Mouse (Mus musculus): ENCODE results near the gene Tldc1.

The Tldc1 gene

GRCm38 (mm10) chr8:119776668-119777245 is 1.5 kb downstream of the Tldc1 start:
- DNase-seq (ENCODE audit: low spot score in 2 of 2), result no peak

GRCm38 (mm10) chr8:119765761-119766444 is 12.3 kb downstream of the Tldc1 start:
- no peak for DNase-seq (ENCODE audit: low spot score in 2 of 2)

GRCm38 (mm10) chr8:119765311-119765710 is 12.9 kb downstream of the Tldc1 start:
- DNase-seq (ENCODE audit: low spot score in 2 of 2), result no peak

- no peak for DNase-seq (ENCODE audit: low spot score in 2 of 2)
Observed at GRCm38 (mm10) chr8:119762226-119763220, 15.7 kb downstream of the Tldc1 start.

- no peak for DNase-seq (ENCODE audit: low spot score in 2 of 2)
Observed at GRCm38 (mm10) chr8:119761692-119762091, 16.5 kb downstream of the Tldc1 start.

GRCm38 (mm10) chr8:119756538-119756937 is 21.7 kb downstream of the Tldc1 start:
- DNase-seq (ENCODE audit: low spot score in 2 of 2), result no peak

GRCm38 (mm10) chr8:119756147-119756461 is 22.1 kb downstream of the Tldc1 start:
- no peak for DNase-seq (ENCODE audit: low spot score in 2 of 2)

GRCm38 (mm10) chr8:119755238-119756146 is 22.7 kb downstream of the Tldc1 start:
- no peak for DNase-seq (ENCODE audit: low spot score in 2 of 2)

- DNase-seq (ENCODE audit: low spot score in 2 of 2), result no peak
Observed at GRCm38 (mm10) chr8:119744604-119745003, 33.6 kb downstream of the Tldc1 start.

- DNase-seq (ENCODE audit: low spot score in 2 of 2), result peak in 1 of 2 experiments; percentile 29
Observed at GRCm38 (mm10) chr8:119743291-119744026, 34.8 kb downstream of the Tldc1 start.

- no peak for DNase-seq (ENCODE audit: low spot score in 2 of 2)
Observed at GRCm38 (mm10) chr8:119742409-119742808, 35.8 kb downstream of the Tldc1 start.

GRCm38 (mm10) chr8:119740634-119741033 is 37.6 kb downstream of the Tldc1 start:
- DNase-seq (ENCODE audit: low spot score in 2 of 2), result no peak

GRCm38 (mm10) chr8:119738129-119738907 is 39.9 kb downstream of the Tldc1 start:
- no peak for DNase-seq (ENCODE audit: low spot score in 2 of 2)

- DNase-seq (ENCODE audit: low spot score in 2 of 2), result no peak
Observed at GRCm38 (mm10) chr8:119737093-119737900, 40.9 kb downstream of the Tldc1 start.

GRCm38 (mm10) chr8:119736348-119736917 is 41.8 kb downstream of the Tldc1 start:
- no peak for DNase-seq (ENCODE audit: low spot score in 2 of 2)

GRCm38 (mm10) chr8:119732072-119732471 is 46.1 kb downstream of the Tldc1 start:
- no peak for DNase-seq (ENCODE audit: low spot score in 2 of 2)

- DNase-seq (ENCODE audit: low spot score in 2 of 2), result no peak
Observed at GRCm38 (mm10) chr8:119728351-119728895, 49.8 kb downstream of the Tldc1 start.

- no peak for DNase-seq (ENCODE audit: low spot score in 2 of 2)
Observed at GRCm38 (mm10) chr8:119727093-119727492, 51.1 kb downstream of the Tldc1 start.
